Mouse (Mus musculus) erythroblast, embryonic 14.5 days (primary cell): ENCODE results near the gene Olfr564. TPM values are rescaled to one million over a fixed set of nuclear protein-coding genes. Genes with fewer than 3 reads are reported as not detected.

Experiments used
- H3K27me3 ChIP-seq: 2 replicates; pipeline ENCODE4 v1.6.1; 2012; ENCODE audit warnings: inconsistent platforms; ENCODE audit not compliant: control insufficient read depth
- H3K36me3 ChIP-seq: 2 replicates; pipeline ENCODE4 v1.6.1; 2012; ENCODE audit warnings: mild to moderate bottlenecking, inconsistent platforms; ENCODE audit not compliant: control insufficient read depth
- H3K4me1 ChIP-seq: 2 replicates; pipeline ENCODE4 v1.6.1; 2012; ENCODE audit warnings: inconsistent platforms; ENCODE audit not compliant: control insufficient read depth
- H3K4me3 ChIP-seq: replicated peaks from 2 replicates; pipeline ENCODE3; 2012; ENCODE audit warnings: moderate library complexity, mild to moderate bottlenecking, inconsistent platforms
- H3K9me3 ChIP-seq: 2 replicates; pipeline ENCODE4 v1.6.1; 2012; ENCODE audit warnings: low read length, inconsistent platforms, mixed read lengths; ENCODE audit not compliant: control insufficient read depth
- GATA1 ChIP-seq: IDR thresholded peaks from 2 replicates; pipeline ENCODE4 v1.6.1; 2012; ENCODE audit warnings: low read length, inconsistent platforms, mixed read lengths
- TAL1 ChIP-seq: IDR thresholded peaks from 3 replicates; pipeline ENCODE4 v1.6.1; 2012; ENCODE audit warnings: low read length, inconsistent platforms, mixed read lengths
- polyA plus RNA-seq: library from polyadenylated mRNA; stranded (reverse); fragments of >175 nt; gene quantifications from 2 replicates; pipeline ENCODE4 v1.2.3, GENCODE M21; 2012

The Olfr564 gene
- polyA plus RNA-seq = not detected in 2 replicates

- TF ChIP-seq GATA1 (no peak), TAL1 (no peak)
- no peaks in the 10 kb centered on the region for H3K27me3 ChIP-seq
- H3K9me3 ChIP-seq = no peaks in the 10 kb centered on the region
- H3K4me3 ChIP-seq = no peak within 1 kb of the TSS
- no peaks in the 10 kb centered on the region for H3K4me1 ChIP-seq
- no peaks in the 10 kb centered on the region for H3K36me3 ChIP-seq
Measured at GRCm38 (mm10) chr7:102803180-102803579, at the start of gene Olfr564. Gene Olfr564 (plus strand): TSS chr7:102803480.

GRCm38 (mm10) chr7:102759266-102759665 is 44.0 kb upstream of the Olfr564 start, which contains the start of the genes Olfr560 and Olfr78:
Gene Olfr560 (minus strand): TSS chr7:102759366.
Gene Olfr78 (minus strand): TSS chr7:102759471.
- Histone ChIP-seq H3K36me3 (no peaks in the 10 kb centered on the region), H3K4me3 (no peak within 1 kb of the TSS), H3K4me1 (no peaks in the 10 kb centered on the region), H3K9me3 (no peaks in the 10 kb centered on the region), H3K27me3 (no peaks in the 10 kb centered on the region)
- TF ChIP-seq TAL1 = no peak
- no peak for TF ChIP-seq GATA1

GRCm38 (mm10) chr7:102770921-102771320 is 32.4 kb upstream of the Olfr564 start, which contains the start of gene Olfr561:
Gene Olfr561 (plus strand): TSS chr7:102771221.
- Histone ChIP-seq H3K27me3 (no peaks in the 10 kb centered on the region), H3K4me1 (no peaks in the 10 kb centered on the region), H3K36me3 (no peaks in the 10 kb centered on the region), H3K9me3 (no peaks in the 10 kb centered on the region), H3K4me3 (no peak within 1 kb of the TSS)
- TF ChIP-seq TAL1 (no peak), GATA1 (no peak)

Other genes starting within 250 kb of the Olfr564 start
- gene Trim21, start 238.0 kb upstream of the Olfr564 start, polyA plus RNA-seq = 0.09 and 0.26 TPM in 2 replicates
- not detected in 2 replicates for gene Olfr550, start 232.0 kb upstream of the Olfr564 start, polyA plus RNA-seq
- not detected in 2 replicates for gene Olfr551, start 211.6 kb upstream of the Olfr564 start, polyA plus RNA-seq
- gene Olfr552, start 205.7 kb upstream of the Olfr564 start, polyA plus RNA-seq = not detected in 2 replicates
- gene Olfr553, start 185.3 kb upstream of the Olfr564 start, polyA plus RNA-seq = not detected in 2 replicates
- gene Olfr554, start 165.0 kb upstream of the Olfr564 start, polyA plus RNA-seq = not detected in 2 replicates
- gene Olfr555, start 144.7 kb upstream of the Olfr564 start, polyA plus RNA-seq = not detected in 2 replicates
- not detected in 2 replicates for gene Olfr556, start 138.6 kb upstream of the Olfr564 start, polyA plus RNA-seq
- 0.05 TPM in 1 of 2 replicates, not detected in the other for gene Trim68, start 116.2 kb upstream of the Olfr564 start, polyA plus RNA-seq
- gene Olfr557, start 107.6 kb upstream of the Olfr564 start, polyA plus RNA-seq = not detected in 2 replicates
- not detected in 2 replicates for gene Olfr558, start 101.3 kb upstream of the Olfr564 start, polyA plus RNA-seq
- not detected in 2 replicates for gene Olfr33, start 84.4 kb upstream of the Olfr564 start, polyA plus RNA-seq
- gene Olfr559, start 76.0 kb upstream of the Olfr564 start, polyA plus RNA-seq = not detected in 2 replicates
- gene Olfr560, start 44.1 kb upstream of the Olfr564 start, polyA plus RNA-seq = not detected in 2 replicates
- 0.04 TPM in 1 of 2 replicates, not detected in the other for gene Olfr78, start 44.0 kb upstream of the Olfr564 start, polyA plus RNA-seq
- gene Olfr561, start 32.3 kb upstream of the Olfr564 start, polyA plus RNA-seq = not detected in 2 replicates
- not detected in 2 replicates for gene Olfr566, start 55.3 kb downstream of the Olfr564 start, polyA plus RNA-seq
- not detected in 2 replicates for gene Olfr568, start 73.6 kb downstream of the Olfr564 start, polyA plus RNA-seq
- not detected in 2 replicates for gene Olfr569, start 87.4 kb downstream of the Olfr564 start, polyA plus RNA-seq
- not detected in 2 replicates for gene Olfr570, start 91.1 kb downstream of the Olfr564 start, polyA plus RNA-seq
- not detected in 2 replicates for gene Olfr571, start 114.1 kb downstream of the Olfr564 start, polyA plus RNA-seq
- not detected in 2 replicates for gene Olfr572, start 120.9 kb downstream of the Olfr564 start, polyA plus RNA-seq
- gene Olfr573-ps1, start 139.1 kb downstream of the Olfr564 start, polyA plus RNA-seq = not detected in 2 replicates
- gene Olfr574, start 145.0 kb downstream of the Olfr564 start, polyA plus RNA-seq = not detected in 2 replicates
- gene Olfr575, start 155.3 kb downstream of the Olfr564 start, polyA plus RNA-seq = not detected in 2 replicates
- not detected in 2 replicates for gene Olfr576, start 159.2 kb downstream of the Olfr564 start, polyA plus RNA-seq
- not detected in 2 replicates for gene Olfr577, start 172.5 kb downstream of the Olfr564 start, polyA plus RNA-seq
- gene Olfr578, start 185.8 kb downstream of the Olfr564 start, polyA plus RNA-seq = not detected in 2 replicates
- 0.03 TPM in 1 of 2 replicates, not detected in the other for gene Olfr582, start 234.5 kb downstream of the Olfr564 start, polyA plus RNA-seq
- gene Olfr583, start 247.8 kb downstream of the Olfr564 start, polyA plus RNA-seq = not detected in 2 replicates